Mouse (Mus musculus) heart, embryonic 13.5 days (tissue): Measurements from ENCODE around the gene Ash1l. TPM values are rescaled to one million over a fixed set of nuclear protein-coding genes. Genes with fewer than 3 reads are reported as not detected.

Experiments used
- ATAC-seq: fragments of 200-750 bp; cut with Nextera tagmentation; 2 replicates; pipeline ENCODE4 v1.8.0; 2017; ENCODE audit warnings: moderate TSS enrichment; ENCODE audit not compliant: insufficient number of reproducible peaks, low FRiP score, low TSS enrichment; ENCODE audit errors: extremely low read depth
- H3K27ac ChIP-seq: fragments of 300-500 bp; sonication (generic); replicated peaks from 2 replicates; pipeline ENCODE4 v1.5.1; 2015; ENCODE audit warnings: moderate library complexity, mild to moderate bottlenecking, inconsistent platforms
- H3K27me3 ChIP-seq: fragments of 300-500 bp; sonication (generic); replicated peaks from 2 replicates; pipeline ENCODE4 v1.6.1; 2015; ENCODE audit warnings: mild to moderate bottlenecking, inconsistent platforms
- H3K36me3 ChIP-seq: fragments of 300-500 bp; sonication (generic); 2 replicates; pipeline ENCODE4 v1.6.1; 2015; ENCODE audit warnings: mild to moderate bottlenecking, inconsistent platforms
- H3K4me1 ChIP-seq: fragments of 300-500 bp; sonication (generic); 2 replicates; pipeline ENCODE4 v1.6.1; 2015; ENCODE audit warnings: inconsistent platforms
- H3K4me2 ChIP-seq: fragments of 300-500 bp; sonication (generic); 2 replicates; pipeline ENCODE4 v1.6.1; 2015; ENCODE audit warnings: inconsistent platforms, mild to moderate bottlenecking, moderate library complexity
- H3K4me3 ChIP-seq: fragments of 300-500 bp; sonication (generic); 2 replicates; pipeline ENCODE4 v1.5.1; 2015; ENCODE audit warnings: moderate library complexity, mild to moderate bottlenecking, inconsistent platforms
- H3K9ac ChIP-seq: fragments of 300-500 bp; sonication (generic); 2 replicates; pipeline ENCODE4 v1.6.1; 2015; ENCODE audit warnings: inconsistent platforms, mild to moderate bottlenecking, moderate library complexity
- H3K9me3 ChIP-seq: fragments of 300-500 bp; sonication (generic); 2 replicates; pipeline ENCODE4 v1.6.1; 2016; ENCODE audit warnings: inconsistent platforms
- WGBS: fragments of 180-500 bp; shearing (Covaris S2); methylation state at CpG from one replicate; pipeline ENCODE4 v1.1.7; 2015; ENCODE audit warnings: mixed read lengths; 5-methylcytosine and 5-hydroxymethylcytosine counted together
- polyA plus RNA-seq: library from polyadenylated mRNA; unstranded; fragments of >200 nt; fragmentation: Nextera tagmentation; extraction: Ambion mirVana; gene quantifications from 2 replicates; pipeline ENCODE4 v1.2.1, GENCODE M21; 2015

The Ash1l gene
- polyA plus RNA-seq, 1 experiment from 2014 or later, result 12.4 TPM

- Histone ChIP-seq H3K27me3 (no peaks in the 10 kb centered on the region), H3K9ac (0 out of 2 replicates have a peak overlapping the region, but pooled peaks have one; percentile 0), H3K4me1 (peaks cover 32% of the 10 kb centered on the region), H3K9me3 (0 out of 2 replicates have a peak, but pooled peaks cover 9% of the 10 kb centered on the region), H3K4me2 (peak overlapping the region; percentile 38), H3K36me3 (peaks cover 92% of the 10 kb centered on the region), H3K4me3 (no peak overlapping the region), H3K27ac (peak overlapping the region; percentile 61)
- no peak for ATAC-seq
- WGBS, result 44% methylated on average over 8 of the region's 8 CpGs
Observed at GRCm38 (mm10) chr3:88923989-88924591, 26.3 kb upstream of the Ash1l start.

GRCm38 (mm10) chr3:88925651-88926050 lies 24.8 kb upstream of the Ash1l start:
- Histone ChIP-seq H3K4me2 (no peak overlapping the region), H3K27me3 (no peaks in the 10 kb centered on the region), H3K4me3 (no peak overlapping the region), H3K36me3 (peaks cover 99% of the 10 kb centered on the region), H3K9me3 (0 out of 2 replicates have a peak, but pooled peaks cover 1% of the 10 kb centered on the region), H3K4me1 (peaks cover 32% of the 10 kb centered on the region), H3K9ac (no peak overlapping the region), H3K27ac (no peak overlapping the region)
- no peak for ATAC-seq
- WGBS, result 84% methylated on average over 2 of the region's 2 CpGs

GRCm38 (mm10) chr3:88929501-88929900 lies 20.9 kb upstream of the Ash1l start:
- Histone ChIP-seq H3K36me3 (peaks cover 100% of the 10 kb centered on the region), H3K4me1 (peaks cover 10% of the 10 kb centered on the region), H3K27ac (no peak overlapping the region), H3K4me3 (no peak overlapping the region), H3K4me2 (no peak overlapping the region), H3K9ac (no peak overlapping the region), H3K9me3 (no peaks in the 10 kb centered on the region), H3K27me3 (no peaks in the 10 kb centered on the region)
- no peak for ATAC-seq
- 81% methylated on average over 3 of the region's 3 CpGs for WGBS

- Histone ChIP-seq H3K27ac (no peak overlapping the region), H3K36me3 (peaks cover 82% of the 10 kb centered on the region), H3K9ac (no peak overlapping the region), H3K27me3 (no peaks in the 10 kb centered on the region), H3K4me3 (no peak overlapping the region), H3K4me1 (no peaks in the 10 kb centered on the region), H3K9me3 (no peaks in the 10 kb centered on the region), H3K4me2 (no peak overlapping the region)
- WGBS, result 88% methylated on average over 10 of the region's 10 CpGs
- ATAC-seq, result no peak
Observed at GRCm38 (mm10) chr3:88939071-88939470, 11.4 kb upstream of the Ash1l start.

GRCm38 (mm10) chr3:88939749-88940148 lies 10.7 kb upstream of the Ash1l start:
- Histone ChIP-seq H3K9ac (no peak overlapping the region), H3K9me3 (no peaks in the 10 kb centered on the region), H3K36me3 (peaks cover 75% of the 10 kb centered on the region), H3K4me1 (0 out of 2 replicates have a peak, but pooled peaks cover 2% of the 10 kb centered on the region), H3K27ac (no peak overlapping the region), H3K4me3 (no peak overlapping the region), H3K27me3 (no peaks in the 10 kb centered on the region), H3K4me2 (no peak overlapping the region)
- 64% methylated on average over 3 of the region's 3 CpGs for WGBS
- no peak for ATAC-seq

- Histone ChIP-seq H3K4me3 (no peak overlapping the region), H3K9ac (no peak overlapping the region), H3K9me3 (no peaks in the 10 kb centered on the region), H3K4me2 (no peak overlapping the region), H3K27me3 (no peaks in the 10 kb centered on the region), H3K36me3 (peaks cover 50% of the 10 kb centered on the region), H3K27ac (no peak overlapping the region), H3K4me1 (0 out of 2 replicates have a peak, but pooled peaks cover 5% of the 10 kb centered on the region)
- 84% methylated on average over 10 of the region's 10 CpGs for WGBS
- ATAC-seq, result no peak
Observed at GRCm38 (mm10) chr3:88942316-88942880, 8.0 kb upstream of the Ash1l start.

- H3K27ac ChIP-seq, result no peak overlapping the region
- H3K9ac ChIP-seq, result no peak overlapping the region
- no peak for ATAC-seq
- H3K9me3 ChIP-seq, result no peaks in the 10 kb centered on the region
- peaks cover 21% of the 10 kb centered on the region for H3K4me1 ChIP-seq
- WGBS, result 91% methylated on average over 4 of the region's 4 CpGs
- no peak overlapping the region for H3K4me3 ChIP-seq
- H3K27me3 ChIP-seq, result no peaks in the 10 kb centered on the region
- peaks cover 33% of the 10 kb centered on the region for H3K36me3 ChIP-seq
- no peak overlapping the region for H3K4me2 ChIP-seq
Observed at GRCm38 (mm10) chr3:88944109-88944508, 6.3 kb upstream of the Ash1l start.

- peaks cover 43% of the 10 kb centered on the region for H3K4me1 ChIP-seq
- WGBS, result under 1% methylated on average over 56 of the region's 92 CpGs
- ATAC-seq, result peak; percentile 84
Observed at GRCm38 (mm10) chr3:88949786-88950575, 441 bp upstream of the Ash1l start.

GRCm38 (mm10) chr3:88951327-88951800 lies 942 bp downstream of the Ash1l start:
- Histone ChIP-seq H3K4me3 (peak overlapping the region; percentile 95), H3K4me2 (peak overlapping the region; percentile 80), H3K36me3 (no peaks in the 10 kb centered on the region), H3K27ac (peak overlapping the region; percentile 100), H3K9ac (peak overlapping the region; percentile 99), H3K27me3 (no peaks in the 10 kb centered on the region), H3K9me3 (no peaks in the 10 kb centered on the region), H3K4me1 (peaks cover 45% of the 10 kb centered on the region)
- ATAC-seq, result no peak
- WGBS, result 4% methylated on average over 5 of the region's 5 CpGs

More at GRCm38 (mm10) chr3:88949786-88950575, 441 bp upstream of the Ash1l start:
- no peaks in the 10 kb centered on the region for H3K27me3 ChIP-seq
- H3K9ac ChIP-seq, result peak overlapping the region; percentile 99
- H3K36me3 ChIP-seq, result no peaks in the 10 kb centered on the region
- peak overlapping the region; percentile 95 for H3K4me3 ChIP-seq
- H3K27ac ChIP-seq, result peak overlapping the region; percentile 100
- H3K9me3 ChIP-seq, result no peaks in the 10 kb centered on the region
- H3K4me2 ChIP-seq, result peak overlapping the region; percentile 80

- 79% methylated on average over 4 of the region's 4 CpGs for WGBS
- H3K9ac ChIP-seq, result no peak overlapping the region
- no peaks in the 10 kb centered on the region for H3K27me3 ChIP-seq
- H3K27ac ChIP-seq, result no peak overlapping the region
- ATAC-seq, result no peak
- no peak overlapping the region for H3K4me2 ChIP-seq
- no peaks in the 10 kb centered on the region for H3K9me3 ChIP-seq
- no peak overlapping the region for H3K4me3 ChIP-seq
- no peaks in the 10 kb centered on the region for H3K36me3 ChIP-seq
- peaks cover 48% of the 10 kb centered on the region for H3K4me1 ChIP-seq
Observed at GRCm38 (mm10) chr3:88953246-88953645, 2.8 kb downstream of the Ash1l start.

GRCm38 (mm10) chr3:88953736-88954135 lies 3.3 kb downstream of the Ash1l start:
- no peaks in the 10 kb centered on the region for H3K27me3 ChIP-seq
- H3K4me1 ChIP-seq, result peaks cover 46% of the 10 kb centered on the region
- no peak overlapping the region for H3K27ac ChIP-seq
- H3K4me3 ChIP-seq, result no peak overlapping the region
- H3K9me3 ChIP-seq, result no peaks in the 10 kb centered on the region
- no peak for ATAC-seq
- H3K9ac ChIP-seq, result no peak overlapping the region
- no peaks in the 10 kb centered on the region for H3K36me3 ChIP-seq
- no peak overlapping the region for H3K4me2 ChIP-seq
